ENCODE assay signal across 10 mouse cellular contexts in genomic region chr7:31084140-31084539, GRCm38 (mm10). TPM values are rescaled to one million over a fixed set of nuclear protein-coding genes. Genes with fewer than 3 reads are reported as not detected.
A peak's percentile ranks its signal among the peaks of the same experiment; 100 is the strongest.
DNase-seq lines count a peak whose midpoint lies in the region; ATAC-seq and TF ChIP-seq lines count a peak whose summit lies in the region.
"Had no signal": no experiment of that assay in that cellular context is flagged by ENCODE, and none has a peak within 500 bp of the region (broad histone marks: within the 10 kb centered on the region; RNA-seq: fewer than 3 reads in every experiment).

No protein-coding gene starts in this region.

- ATAC-seq in heart, embryonic 13.5 days (ENCODE audit: extremely low read depth, insufficient number of reproducible peaks, low FRiP score, low TSS enrichment), result no peak
- ATAC-seq in heart, embryonic 12.5 days (ENCODE audit: insufficient number of reproducible peaks, low FRiP score), result no peak
- no peak for ATAC-seq in lung, embryonic 15.5 days (ENCODE audit: borderline replicate concordance, extremely low read depth, low FRiP score, low TSS enrichment)
- no peak for ATAC-seq in embryonic facial prominence, embryonic 15.5 days (ENCODE audit: insufficient number of reproducible peaks, low FRiP score, low TSS enrichment, low read depth)
- no peak for ATAC-seq in liver, postnatal 0 days

- DNase-seq in lung, adult 2 months, result no peak
- no peak for DNase-seq in liver, postnatal 0 days
- DNase-seq in retina, embryonic 14.5 days (ENCODE audit: low spot score), result no peak
- DNase-seq in cerebellum, postnatal 14 days, result no peak
- DNase-seq: cerebellum, adult 9-11 months had no signal

- H3K27me3 ChIP-seq in heart, embryonic 13.5 days (replicated peaks), result no peaks in the 10 kb centered on the region
- no peaks in the 10 kb centered on the region for H3K27me3 ChIP-seq in heart, embryonic 12.5 days (replicated peaks)
- H3K27me3 ChIP-seq in lung, embryonic 15.5 days, result no peaks in the 10 kb centered on the region
- no peaks in the 10 kb centered on the region for H3K27me3 ChIP-seq in embryonic facial prominence, embryonic 15.5 days
- no peaks in the 10 kb centered on the region for H3K27me3 ChIP-seq in liver, postnatal 0 days (ENCODE audit: insufficient read depth, low read length)

- no peak for TF ChIP-seq EP300 in liver, postnatal 0 days (IDR thresholded peaks at IDR 0.05; ENCODE audit: low read depth)

- H3K27ac ChIP-seq in heart, embryonic 13.5 days (replicated peaks), result peak overlapping the region; percentile 13; the same call in 1 of the 2 replicates
- no peak overlapping the region for H3K27ac ChIP-seq in heart, embryonic 12.5 days (ENCODE audit: poor library complexity, severe bottlenecking)
- peak overlapping the region; percentile 32 for H3K27ac ChIP-seq in lung, embryonic 15.5 days
- peak overlapping the region; percentile 60 for H3K27ac ChIP-seq in embryonic facial prominence, embryonic 15.5 days (replicated peaks)
- H3K27ac ChIP-seq in liver, postnatal 0 days (ENCODE audit: low read depth), result peak overlapping the region; percentile 53

- H3K36me3 ChIP-seq in heart, embryonic 13.5 days, result no peaks in the 10 kb centered on the region
- no peaks in the 10 kb centered on the region for H3K36me3 ChIP-seq in heart, embryonic 12.5 days
- no peaks in the 10 kb centered on the region for H3K36me3 ChIP-seq in lung, embryonic 15.5 days
- no peaks in the 10 kb centered on the region for H3K36me3 ChIP-seq in embryonic facial prominence, embryonic 15.5 days
- no peaks in the 10 kb centered on the region for H3K36me3 ChIP-seq in liver, postnatal 0 days (replicated peaks; ENCODE audit: insufficient read depth, low read length)

- no peak overlapping the region for H3K4me3 ChIP-seq in heart, embryonic 13.5 days
- no peak overlapping the region for H3K4me3 ChIP-seq in heart, embryonic 12.5 days
- no peak overlapping the region for H3K4me3 ChIP-seq in lung, embryonic 15.5 days
- H3K4me3 ChIP-seq in lung, adult 2 months (replicated peaks; ENCODE audit: extremely low read depth, low read depth, low read length), result no peak overlapping the region
- no peak overlapping the region for H3K4me3 ChIP-seq in embryonic facial prominence, embryonic 15.5 days (replicated peaks)
- H3K4me3 ChIP-seq in liver, postnatal 0 days (ENCODE audit: low read depth, low read length), result no peak overlapping the region
- H3K4me3 ChIP-seq: myocyte had no signal

- H3K4me1 ChIP-seq in heart, embryonic 13.5 days, result peaks cover 16% of the 10 kb centered on the region; the same call in 1 of the 2 replicates
- peaks cover 10% of the 10 kb centered on the region; the same call in 1 of the 2 replicates for H3K4me1 ChIP-seq in heart, embryonic 12.5 days (replicated peaks)
- peaks cover 21% of the 10 kb centered on the region for H3K4me1 ChIP-seq in lung, embryonic 15.5 days
- H3K4me1 ChIP-seq in lung, adult 2 months (ENCODE audit: control insufficient read depth, insufficient read depth, low read length), result peaks cover 2% of the 10 kb centered on the region; the same call in 1 of the 2 replicates
- H3K4me1 ChIP-seq in embryonic facial prominence, embryonic 15.5 days, result peaks cover 24% of the 10 kb centered on the region
- peaks cover 23% of the 10 kb centered on the region for H3K4me1 ChIP-seq in liver, postnatal 0 days (ENCODE audit: insufficient read depth)

- TF ChIP-seq CTCF in lung, adult 2 months (IDR thresholded peaks at IDR 0.05; ENCODE audit: insufficient read depth, low read length), result no peak
- TF ChIP-seq CTCF in liver, postnatal 0 days (IDR thresholded peaks at IDR 0.05; ENCODE audit: low read depth), result no peak

- H3K9me3 ChIP-seq in heart, embryonic 13.5 days, result no peaks in the 10 kb centered on the region
- H3K9me3 ChIP-seq in heart, embryonic 12.5 days (replicated peaks), result peaks cover 4% of the 10 kb centered on the region
- H3K9me3 ChIP-seq in lung, embryonic 15.5 days, result no peaks in the 10 kb centered on the region
- H3K9me3 ChIP-seq in embryonic facial prominence, embryonic 15.5 days (replicated peaks), result no peaks in the 10 kb centered on the region
- no peaks in the 10 kb centered on the region for H3K9me3 ChIP-seq in liver, postnatal 0 days (ENCODE audit: low read length)

- H3K4me2 ChIP-seq in heart, embryonic 13.5 days, result no peak overlapping the region
- H3K4me2 ChIP-seq in heart, embryonic 12.5 days, result no peak overlapping the region
- no peak overlapping the region for H3K4me2 ChIP-seq in lung, embryonic 15.5 days
- no peak overlapping the region for H3K4me2 ChIP-seq in embryonic facial prominence, embryonic 15.5 days (replicated peaks)
- H3K4me2 ChIP-seq in liver, postnatal 0 days (ENCODE audit: low read depth, low read length), result no peak overlapping the region

- no peak for TF ChIP-seq POLR2A in lung, adult 2 months (IDR thresholded peaks at IDR 0.05; ENCODE audit: borderline replicate concordance, extremely low read depth, low read depth, low read length)

- WGBS in heart, embryonic 13.5 days, result 47% methylated on average over 9 of the region's 9 CpGs
- WGBS in heart, embryonic 12.5 days, result 55% methylated on average over 9 of the region's 9 CpGs
- 40% methylated on average over 9 of the region's 9 CpGs for WGBS in lung, embryonic 15.5 days
- 58% methylated on average over 9 of the region's 9 CpGs for WGBS in lung, adult 2 months
- WGBS in embryonic facial prominence, embryonic 15.5 days, result 37% methylated on average over 9 of the region's 9 CpGs
- WGBS in liver, postnatal 0 days (ENCODE audit: insufficient replicate concordance), result 51% methylated on average over 9 of the region's 9 CpGs

- no peak overlapping the region for H3K9ac ChIP-seq in heart, embryonic 13.5 days
- no peak overlapping the region for H3K9ac ChIP-seq in heart, embryonic 12.5 days
- no peak overlapping the region for H3K9ac ChIP-seq in lung, embryonic 15.5 days
- H3K9ac ChIP-seq in embryonic facial prominence, embryonic 15.5 days, result no peak overlapping the region
- H3K9ac ChIP-seq in liver, postnatal 0 days (replicated peaks), result no peak overlapping the region

RNA-seq across cellular contexts. Expression of gene Fxyd3, which starts 7.6 kb away (rescaled TPM):
- 2.0 and 2.2 TPM in 2 replicates for polyA plus RNA-seq in heart, embryonic 13.5 days (2015; fragmentation: Nextera tagmentation; extraction: Ambion mirVana)
- 0.15 and 0.23 TPM in 2 replicates for polyA plus RNA-seq in heart, embryonic 12.5 days (2016; fragmentation: Nextera tagmentation; extraction: Ambion mirVana)
- 50.1 and 54.3 TPM in 2 replicates for polyA plus RNA-seq in lung, embryonic 15.5 days (2015; fragmentation: Nextera tagmentation; extraction: Ambion mirVana)
- 16.4 and 43.2 TPM in 2 replicates for polyA plus RNA-seq in lung, adult 2 months (2012; rRNA removed)
- 108 and 127 TPM in 2 replicates for polyA plus RNA-seq in embryonic facial prominence, embryonic 15.5 days (2015; fragmentation: Nextera tagmentation; extraction: Ambion mirVana)
- 3.4 TPM in 2 replicates for polyA plus RNA-seq in liver, postnatal 0 days (2015; fragmentation: Nextera tagmentation; extraction: Ambion mirVana)

RNA-seq across cellular contexts. Expression of gene Lgi4, which starts 25.0 kb away (rescaled TPM):
- 0.19 and 0.21 TPM in 2 replicates for polyA plus RNA-seq in heart, embryonic 13.5 days (2015; fragmentation: Nextera tagmentation; extraction: Ambion mirVana)
- polyA plus RNA-seq in heart, embryonic 12.5 days (2016; fragmentation: Nextera tagmentation; extraction: Ambion mirVana), result 0.14 TPM in 1 of 2 replicates, not detected in the other
- 0.21 and 0.35 TPM in 2 replicates for polyA plus RNA-seq in lung, embryonic 15.5 days (2015; fragmentation: Nextera tagmentation; extraction: Ambion mirVana)
- 6.8 TPM in 2 replicates for polyA plus RNA-seq in lung, adult 2 months (2012; rRNA removed)
- polyA plus RNA-seq in embryonic facial prominence, embryonic 15.5 days (2015; fragmentation: Nextera tagmentation; extraction: Ambion mirVana), result 1.7 and 2.1 TPM in 2 replicates
- 0.11 TPM in 1 of 2 replicates, not detected in the other for polyA plus RNA-seq in liver, postnatal 0 days (2015; fragmentation: Nextera tagmentation; extraction: Ambion mirVana)
- polyA plus RNA-seq: myocyte had no signal

RNA-seq across cellular contexts. Expression of gene Fxyd1, which starts 27.1 kb away (rescaled TPM):
- 1,042 and 1,184 TPM in 2 replicates for polyA plus RNA-seq in heart, embryonic 13.5 days (2015; fragmentation: Nextera tagmentation; extraction: Ambion mirVana)
- 927 and 934 TPM in 2 replicates for polyA plus RNA-seq in heart, embryonic 12.5 days (2016; fragmentation: Nextera tagmentation; extraction: Ambion mirVana)
- 82.5 and 86.9 TPM in 2 replicates for polyA plus RNA-seq in lung, embryonic 15.5 days (2015; fragmentation: Nextera tagmentation; extraction: Ambion mirVana)
- 330 and 336 TPM in 2 replicates for polyA plus RNA-seq in lung, adult 2 months (2012; rRNA removed)
- 115 and 119 TPM in 2 replicates for polyA plus RNA-seq in embryonic facial prominence, embryonic 15.5 days (2015; fragmentation: Nextera tagmentation; extraction: Ambion mirVana)
- polyA plus RNA-seq in liver, postnatal 0 days (2015; fragmentation: Nextera tagmentation; extraction: Ambion mirVana), result 300 and 302 TPM in 2 replicates

RNA-seq across cellular contexts. Expression of gene Hpn, which starts 30.9 kb away (rescaled TPM):
- 2.4 and 3.6 TPM in 2 replicates for polyA plus RNA-seq in heart, embryonic 13.5 days (2015; fragmentation: Nextera tagmentation; extraction: Ambion mirVana)
- polyA plus RNA-seq in heart, embryonic 12.5 days (2016; fragmentation: Nextera tagmentation; extraction: Ambion mirVana), result 1.9 and 2.0 TPM in 2 replicates
- polyA plus RNA-seq in lung, embryonic 15.5 days (2015; fragmentation: Nextera tagmentation; extraction: Ambion mirVana), result 14.6 and 16.7 TPM in 2 replicates
- polyA plus RNA-seq in lung, adult 2 months (2012; rRNA removed), result 30.1 and 34.5 TPM in 2 replicates
- 5.4 and 5.7 TPM in 2 replicates for polyA plus RNA-seq in embryonic facial prominence, embryonic 15.5 days (2015; fragmentation: Nextera tagmentation; extraction: Ambion mirVana)
- polyA plus RNA-seq in liver, postnatal 0 days (2015; fragmentation: Nextera tagmentation; extraction: Ambion mirVana), result 250 and 259 TPM in 2 replicates
- polyA plus RNA-seq: myocyte had no signal

RNA-seq across cellular contexts. Expression of gene Fxyd7, which starts 32.9 kb away (rescaled TPM):
- 2.0 and 3.6 TPM in 2 replicates for polyA plus RNA-seq in heart, embryonic 13.5 days (2015; fragmentation: Nextera tagmentation; extraction: Ambion mirVana)
- polyA plus RNA-seq in heart, embryonic 12.5 days (2016; fragmentation: Nextera tagmentation; extraction: Ambion mirVana), result 1.4 and 1.7 TPM in 2 replicates
- polyA plus RNA-seq in lung, embryonic 15.5 days (2015; fragmentation: Nextera tagmentation; extraction: Ambion mirVana), result 5.2 and 5.3 TPM in 2 replicates
- polyA plus RNA-seq in lung, adult 2 months (2012; rRNA removed), result 7.5 and 10.6 TPM in 2 replicates
- 10.6 and 12.3 TPM in 2 replicates for polyA plus RNA-seq in embryonic facial prominence, embryonic 15.5 days (2015; fragmentation: Nextera tagmentation; extraction: Ambion mirVana)
- 0.16 TPM in 1 of 2 replicates, not detected in the other for polyA plus RNA-seq in liver, postnatal 0 days (2015; fragmentation: Nextera tagmentation; extraction: Ambion mirVana)
- polyA plus RNA-seq: myocyte had no signal
